Mouse (Mus musculus) erythroblast, embryonic 14.5 days (primary cell): ENCODE measurements around the gene Pwp2.

Source experiments
- GATA1 ChIP-seq: IDR thresholded peaks from 2 replicates; pipeline ENCODE4 v1.6.1; 2012; ENCODE audit warnings: low read length, inconsistent platforms, mixed read lengths
- TAL1 ChIP-seq: IDR thresholded peaks from 3 replicates; pipeline ENCODE4 v1.6.1; 2012; ENCODE audit warnings: low read length, inconsistent platforms, mixed read lengths

- TF ChIP-seq TAL1 (no peak), GATA1 (no peak)
Observed at GRCm38 (mm10) chr10:78171057-78171456, 13.9 kb downstream of the Pwp2 start.
